Mouse (Mus musculus) MEL (cell line): ENCODE data around the gene Whamm. TPM values are rescaled to one million over a fixed set of nuclear protein-coding genes. Genes with fewer than 3 reads are reported as not detected.

Source experiments
- DNase-seq: peaks from one replicate; pipeline ENCODE4 v3.0.0; 2011; ENCODE audit warnings: low read depth, low spot score
- H3K27ac ChIP-seq: 2 replicates; pipeline ENCODE4 v1.5.1; 2012; ENCODE audit warnings: low read depth, mild to moderate bottlenecking, control low read depth, low read length, moderate library complexity; ENCODE audit not compliant: control insufficient read depth
- H3K27me3 ChIP-seq, 2 experiments: fragments of 150-350 bp in 1 of 2; sonication (generic) in 1 of 2; 2 replicates each; pipeline ENCODE4 v1.6.1; 2012; ENCODE audit warnings: low read length in 2 of 2, mild to moderate bottlenecking in 2 of 2, improper control_type of control experiment in 1 of 2, moderate library complexity in 1 of 2; ENCODE audit not compliant: insufficient read depth in 2 of 2, control insufficient read depth in 1 of 2
- H3K36me3 ChIP-seq, 2 experiments: 2 replicates each; pipeline ENCODE4 v1.6.1; 2012 to 2014; ENCODE audit warnings: low read length in 2 of 2, improper control_type of control experiment in 1 of 2, inconsistent platforms in 1 of 2, mild to moderate bottlenecking in 1 of 2; ENCODE audit not compliant: insufficient read depth in 2 of 2, control insufficient read depth in 1 of 2
- H3K4me1 ChIP-seq, 2 experiments: fragments of 150-350 bp in 1 of 2; sonication (generic) in 1 of 2; 2 replicates each; pipeline ENCODE4 v1.6.1; 2012; ENCODE audit warnings: low read length in 2 of 2, improper control_type of control experiment in 1 of 2, mild to moderate bottlenecking in 1 of 2; ENCODE audit not compliant: insufficient read depth in 2 of 2, control insufficient read depth in 1 of 2
- H3K4me3 ChIP-seq, 2 experiments: fragments of 150-350 bp in 1 of 2; sonication (generic) in 1 of 2; 2 replicates each; pipeline ENCODE4 v1.5.1; 2012; ENCODE audit warnings: low read depth in 2 of 2, low read length in 2 of 2, mild to moderate bottlenecking in 2 of 2, moderate library complexity in 2 of 2, control low read depth in 1 of 2, improper control_type of control experiment in 1 of 2; ENCODE audit not compliant: control insufficient read depth in 1 of 2, insufficient read depth in 1 of 2
- H3K79me2 ChIP-seq: 2 replicates; pipeline ENCODE4 v1.6.1; 2012; ENCODE audit warnings: mild to moderate bottlenecking, low read length, moderate library complexity; ENCODE audit not compliant: control insufficient read depth, poor library complexity, insufficient read depth
- H3K9ac ChIP-seq: 2 replicates; pipeline ENCODE4 v1.6.1; 2012; ENCODE audit warnings: low read depth, mild to moderate bottlenecking, control low read depth, low read length, moderate library complexity; ENCODE audit not compliant: control insufficient read depth, poor library complexity, severe bottlenecking
- H3K9me3 ChIP-seq: fragments of 150-350 bp; sonication (generic); replicated peaks from 2 replicates; pipeline ENCODE4 v1.6.1; 2012; ENCODE audit warnings: mild to moderate bottlenecking, low read length, improper control_type of control experiment, moderate library complexity; ENCODE audit not compliant: insufficient read depth
- CHD1 ChIP-seq: IDR thresholded peaks from 2 replicates; pipeline ENCODE4 v1.6.1; 2012; ENCODE audit warnings: low read depth, mild to moderate bottlenecking, inconsistent platforms, low read length, improper control_type of control experiment
- CTCF ChIP-seq, 3 experiments: IDR thresholded peaks in 2 of 3; conservative IDR thresholded peaks in 1 of 3; 2 replicates each; pipeline ENCODE4 v1.5.1; 2011 to 2012; ENCODE audit warnings: low read length in 3 of 3, low read depth in 2 of 3, mild to moderate bottlenecking in 2 of 3, improper control_type of control experiment in 1 of 3, inconsistent platforms in 1 of 3, mixed read lengths in 1 of 3, moderate library complexity in 1 of 3; ENCODE audit not compliant: control insufficient read depth in 1 of 3, insufficient read depth in 1 of 3, poor library complexity in 1 of 3, severe bottlenecking in 1 of 3
- EP300 ChIP-seq, 2 experiments: IDR thresholded peaks; 2 replicates each; pipeline ENCODE4 v1.6.1; 2011; ENCODE audit warnings: improper control_type of control experiment in 2 of 2, low read length in 2 of 2, low read depth in 1 of 2, mild to moderate bottlenecking in 1 of 2
- ETS1 ChIP-seq: IDR thresholded peaks from 2 replicates; pipeline ENCODE4 v1.6.1; 2012; ENCODE audit warnings: low read depth, mild to moderate bottlenecking, inconsistent platforms, low read length, improper control_type of control experiment, moderate library complexity
- HCFC1 ChIP-seq: IDR thresholded peaks from 2 replicates; pipeline ENCODE4 v1.6.1; 2012; ENCODE audit warnings: low read depth, mild to moderate bottlenecking, inconsistent platforms, low read length, improper control_type of control experiment, moderate library complexity
- JUND ChIP-seq: IDR thresholded peaks from 2 replicates; pipeline ENCODE4 v1.6.1; 2011; ENCODE audit warnings: low read depth, mild to moderate bottlenecking, improper control_type of control experiment, low read length
- MEF2A ChIP-seq: IDR thresholded peaks from 2 replicates; pipeline ENCODE4 v1.6.1; 2014; ENCODE audit warnings: low read depth, mild to moderate bottlenecking, inconsistent platforms, low read length, improper control_type of control experiment; ENCODE audit not compliant: poor library complexity, insufficient replicate concordance, severe bottlenecking; ENCODE audit errors: extremely low read depth
- MXI1 ChIP-seq: IDR thresholded peaks from 2 replicates; pipeline ENCODE4 v1.6.1; 2011; ENCODE audit warnings: mild to moderate bottlenecking, low read depth, low read length, improper control_type of control experiment
- MYB ChIP-seq: IDR thresholded peaks from 2 replicates; pipeline ENCODE4 v1.6.1; 2011; ENCODE audit warnings: mild to moderate bottlenecking, low read depth, low read length, improper control_type of control experiment
- RAD21 ChIP-seq: IDR thresholded peaks from 2 replicates; pipeline ENCODE4 v1.6.1; 2011; ENCODE audit warnings: mild to moderate bottlenecking, low read depth, low read length, improper control_type of control experiment
- RCOR1 ChIP-seq: IDR thresholded peaks from 2 replicates; pipeline ENCODE4 v1.6.1; 2012; ENCODE audit warnings: low read depth, mild to moderate bottlenecking, inconsistent platforms, low read length, improper control_type of control experiment
- SIN3A ChIP-seq: IDR thresholded peaks from 2 replicates; pipeline ENCODE4 v1.6.1; 2012; ENCODE audit warnings: low read length, improper control_type of control experiment, inconsistent platforms
- SMC3 ChIP-seq: IDR thresholded peaks from 2 replicates; pipeline ENCODE4 v1.6.1; 2011; ENCODE audit warnings: low read depth, low read length, improper control_type of control experiment
- UBTF ChIP-seq: IDR thresholded peaks from 2 replicates; pipeline ENCODE4 v1.6.1; 2012; ENCODE audit warnings: low read depth, mild to moderate bottlenecking, inconsistent platforms, low read length, improper control_type of control experiment, moderate library complexity, borderline replicate concordance; ENCODE audit not compliant: insufficient read depth
- ZC3H11A ChIP-seq: IDR thresholded peaks from 2 replicates; pipeline ENCODE4 v1.6.1; 2012; ENCODE audit warnings: low read depth, mild to moderate bottlenecking, inconsistent platforms, low read length, improper control_type of control experiment
- polyA plus RNA-seq, 2 experiments: library from polyadenylated mRNA; stranded (reverse) in 1 of 2; unstranded in 1 of 2; fragments of >175 nt in 1 of 2; fragments of >200 nt in 1 of 2; gene quantifications; 2 replicates each; pipeline versions ENCODE4 v1.2.1 to v1.2.4; 2012; ENCODE audit warnings: low replicate concordance in 2 of 2, low read depth in 1 of 2; ENCODE audit not compliant: insufficient read length in 2 of 2, insufficient read depth in 1 of 2, missing spikeins in 1 of 2
- total RNA-seq: library from RNA; depleted of rRNA; stranded (reverse); fragments of 300-350 nt; gene quantifications from 2 replicates; pipeline ENCODE4 v1.2.3, GENCODE M21; 2012

Whamm gene
- total and polyA plus RNA-seq, 3 experiments = 9.4 to 22.9 TPM; not detected in 1

DNA sequence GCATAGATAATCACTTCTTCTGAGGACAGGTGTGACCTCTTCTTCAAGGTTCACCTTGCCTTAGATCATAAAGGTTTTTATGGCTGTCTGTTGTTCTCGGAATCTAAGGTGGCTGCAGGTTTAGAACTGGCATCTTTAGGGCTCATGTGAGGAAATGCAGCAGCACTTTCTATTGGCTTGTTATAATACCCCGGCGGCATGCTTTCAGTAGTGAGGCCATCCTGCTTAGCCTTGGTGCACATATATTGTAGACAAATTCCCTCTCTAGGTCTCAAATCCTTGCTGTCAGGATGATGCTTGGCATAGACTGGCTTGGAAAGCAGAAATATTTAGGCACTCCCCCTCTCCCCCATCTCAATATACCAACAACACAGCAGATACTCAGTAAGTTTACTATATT lies 795 bp upstream of the Whamm start:
- no peak for DNase-seq
- TF ChIP-seq JUND (no peak), UBTF (no peak)
- Histone ChIP-seq H3K36me3 (peaks cover 5 to 10% of the 10 kb centered on the region in 2 experiments), H3K27ac (no peak overlapping the region), H3K9me3 (no peaks in the 10 kb centered on the region), H3K79me2 (peaks cover 27% of the 10 kb centered on the region), H3K27me3 (peaks cover 0 to 2% of the 10 kb centered on the region in 2 experiments; a peak in 1 of 4 replicates), H3K4me3 (no peak overlapping the region; a peak in 1 of 4 replicates), H3K4me1 (peaks cover 8 to 17% of the 10 kb centered on the region in 2 experiments), H3K9ac (peak overlapping the region; percentile 73; the same call in 1 of the 2 replicates)

DNA sequence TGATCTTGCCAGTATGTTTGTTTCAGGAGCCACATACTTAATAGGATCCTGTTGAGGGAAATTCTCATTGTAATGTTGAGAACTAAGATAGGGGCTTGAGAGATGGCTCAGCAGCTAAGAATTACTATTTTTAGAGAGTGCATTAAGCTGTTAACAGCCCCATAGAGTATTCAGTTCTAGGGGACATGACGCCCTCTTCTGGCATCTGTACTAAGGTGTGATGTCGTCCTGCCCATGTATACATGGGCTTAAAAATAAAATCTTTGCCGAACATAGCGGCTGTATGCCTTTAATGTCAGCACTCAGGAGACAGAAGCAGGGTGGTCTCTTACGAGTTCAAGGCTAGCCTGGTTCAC lies 336 bp upstream of the Whamm start:
- peaks cover 6 to 10% of the 10 kb centered on the region in 2 experiments for H3K36me3 ChIP-seq
- TF ChIP-seq CTCF (IDR thresholded peaks at IDR 0.05 in 2 of 3, conservative IDR thresholded peaks at IDR 0.05 in 1 of 3; ENCODE audit: control insufficient read depth in 1 of 3, insufficient read depth in 1 of 3, low read depth in 2 of 3, low read length in 3 of 3, poor library complexity in 1 of 3, severe bottlenecking in 1 of 3) (peak in 1 of 3 experiments; percentile 42; a peak in 2 of 6 replicates), SMC3 (peak; percentile 18), CHD1 (no peak), HCFC1 (no peak), MEF2A (no peak), SIN3A (no peak; the same call in 1 of the 2 replicates), ETS1 (no peak), RAD21 (peak; percentile 27), EP300 (IDR thresholded peaks at IDR 0.05; ENCODE audit: low read depth in 1 of 2, low read length in 2 of 2) (no peak), ZC3H11A (peak; percentile 17; the same call in 1 of the 2 replicates)
- H3K9me3 ChIP-seq = no peaks in the 10 kb centered on the region
- peak overlapping the region; percentile 73 for H3K9ac ChIP-seq
- H3K4me3 ChIP-seq = peak overlapping the region; percentile 86 to 100
- DNase-seq = no peak
- H3K4me1 ChIP-seq = peaks cover 8 to 17% of the 10 kb centered on the region in 2 experiments
- H3K27me3 ChIP-seq = peaks cover 0 to under 1% of the 10 kb centered on the region in 2 experiments; a peak in 1 of 4 replicates
- peak overlapping the region; percentile 52; the same call in 1 of the 2 replicates for H3K27ac ChIP-seq
- peaks cover 28% of the 10 kb centered on the region for H3K79me2 ChIP-seq

DNA sequence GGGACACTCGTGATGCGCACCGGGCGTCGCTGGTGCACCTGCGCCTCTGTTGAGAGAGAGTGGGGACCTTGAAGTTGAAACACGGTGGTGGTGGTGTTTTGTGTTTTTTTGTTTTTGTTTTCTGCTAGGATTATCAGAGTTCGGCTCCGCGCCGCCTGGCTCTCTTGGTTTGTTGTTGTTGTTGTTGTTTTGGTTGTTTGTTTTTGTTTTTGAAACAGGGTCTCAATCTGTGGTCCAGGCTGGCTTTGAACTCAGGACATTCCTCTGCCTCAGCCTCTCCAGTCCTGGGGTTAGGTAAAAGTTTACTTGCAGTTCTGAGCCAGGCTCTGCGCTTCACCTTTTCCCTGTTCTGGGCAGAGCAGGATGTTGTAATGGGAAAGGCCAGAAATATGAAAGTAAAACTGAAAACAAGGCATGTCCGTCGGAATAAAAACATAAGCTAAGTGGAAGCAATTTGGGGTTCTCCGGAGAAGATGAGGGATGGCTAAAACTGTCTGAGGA lies 925 bp downstream of the Whamm start:
- Histone ChIP-seq H3K9me3 (no peaks in the 10 kb centered on the region), H3K9ac (peak overlapping the region; percentile 99), H3K4me1 (peaks cover 8 to 17% of the 10 kb centered on the region in 2 experiments), H3K36me3 (peaks cover 8 to 10% of the 10 kb centered on the region in 2 experiments), H3K79me2 (peaks cover 28% of the 10 kb centered on the region), H3K27ac (peak overlapping the region; percentile 86), H3K4me3 (peak overlapping the region; percentile 99 to 100), H3K27me3 (no peaks in the 10 kb centered on the region)
- TF ChIP-seq MXI1 = peak; percentile 42; the same call in 1 of the 2 replicates
- no peak for TF ChIP-seq MYB
- TF ChIP-seq ETS1 = 0 out of 2 replicates have a peak, but pooled peaks have one; percentile 8
- TF ChIP-seq SIN3A = peak; percentile 70; the same call in 1 of the 2 replicates
- TF ChIP-seq RCOR1 = no peak
- peak; percentile 64 for DNase-seq
